31 mouse cellular contexts compared by ENCODE assay signal in the genomic region with DNA sequence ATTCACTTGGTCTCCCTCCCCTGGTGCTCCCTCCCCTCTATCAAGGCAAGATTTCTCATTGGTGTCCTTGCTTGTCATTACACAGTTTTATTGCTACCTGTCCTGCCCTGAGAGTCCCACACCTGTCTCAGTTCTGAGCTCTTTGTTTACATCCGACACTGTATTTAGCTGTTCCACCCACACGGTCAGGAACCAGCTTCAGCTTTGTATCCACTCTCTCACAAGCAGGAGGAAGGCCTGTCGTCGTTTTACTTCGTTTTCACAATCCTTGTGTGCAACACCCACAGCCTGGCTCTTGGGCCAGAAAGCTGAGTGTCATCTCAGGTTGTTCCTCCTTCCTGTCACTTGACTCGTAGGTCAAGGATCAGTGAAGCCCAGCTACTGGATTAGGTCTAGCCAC. TPM values are rescaled to one million over a fixed set of nuclear protein-coding genes. Genes with fewer than 3 reads are reported as not detected.
DNase-seq lines count a peak whose midpoint lies in the region; ATAC-seq and TF ChIP-seq lines count a peak whose summit lies in the region.
"Had no signal": no experiment of that assay in that cellular context is flagged by ENCODE, and none has a peak within 500 bp of the region (broad histone marks: within the 10 kb centered on the region; RNA-seq: fewer than 3 reads in every experiment).

No protein-coding gene starts in this region.

- no peaks in the 10 kb centered on the region for H3K27me3 ChIP-seq in liver, postnatal 0 days (ENCODE audit: insufficient read depth, low read length)
- no peaks in the 10 kb centered on the region for H3K27me3 ChIP-seq in liver, embryonic 12.5 days (replicated peaks)
- H3K27me3 ChIP-seq in midbrain, postnatal 0 days (ENCODE audit: insufficient read depth, low read length): no peaks in the 10 kb centered on the region
- H3K27me3 ChIP-seq: CH12.LX; embryonic facial prominence, embryonic 13.5 days; heart, embryonic 12.5 days; Patski had no signal

- H3K9me3 ChIP-seq in liver, postnatal 0 days (ENCODE audit: low read length): no peaks in the 10 kb centered on the region
- no peaks in the 10 kb centered on the region for H3K9me3 ChIP-seq in liver, embryonic 12.5 days (replicated peaks)
- H3K9me3 ChIP-seq in midbrain, postnatal 0 days (ENCODE audit: low read length): no peaks in the 10 kb centered on the region
- H3K9me3 ChIP-seq: embryonic facial prominence, embryonic 13.5 days; G1E; heart, embryonic 12.5 days; hindbrain, embryonic 10.5 days had no signal

- peaks cover 41% of the 10 kb centered on the region for H3K4me1 ChIP-seq in liver, postnatal 0 days (ENCODE audit: insufficient read depth)
- peaks cover 20% of the 10 kb centered on the region for H3K4me1 ChIP-seq in liver, embryonic 12.5 days
- H3K4me1 ChIP-seq in midbrain, postnatal 0 days (ENCODE audit: insufficient read depth, low read length): peaks cover 9% of the 10 kb centered on the region; the same call in 1 of the 2 replicates

- WGBS in liver, postnatal 0 days (ENCODE audit: insufficient replicate concordance): 43% methylated on average over 6 of the region's 6 CpGs
- 55% methylated on average over 6 of the region's 6 CpGs for WGBS in liver, embryonic 12.5 days (ENCODE audit: insufficient replicate concordance)
- WGBS in midbrain, postnatal 0 days: 84% methylated on average over 6 of the region's 6 CpGs

- no peaks in the 10 kb centered on the region for H3K36me3 ChIP-seq in liver, postnatal 0 days (replicated peaks; ENCODE audit: insufficient read depth, low read length)
- no peaks in the 10 kb centered on the region for H3K36me3 ChIP-seq in liver, embryonic 12.5 days
- H3K36me3 ChIP-seq in midbrain, postnatal 0 days (ENCODE audit: insufficient read depth, low read length): no peaks in the 10 kb centered on the region
- H3K36me3 ChIP-seq: embryonic facial prominence, embryonic 13.5 days; heart, embryonic 12.5 days; hindbrain, embryonic 10.5 days had no signal

- no peak for TF ChIP-seq CTCF in liver, postnatal 0 days (IDR thresholded peaks at IDR 0.05; ENCODE audit: low read depth)
- TF ChIP-seq CTCF in midbrain, postnatal 0 days (IDR thresholded peaks at IDR 0.05): no peak

- DNase-seq in liver, postnatal 0 days: peak; percentile 25
- DNase-seq in embryo, embryonic 10 days (ENCODE audit: low spot score): no peak
- DNase-seq in layer of hippocampus, adult 9-11 months: no peak
- no peak for DNase-seq in midbrain, postnatal 0 days (ENCODE audit: low spot score)
- DNase-seq: adrenal gland, adult 2 months; cerebellum, adult 2 months; cerebellum, postnatal 25 days; embryo, embryonic 11 days; gastrocnemius, postnatal 10 days; heart, adult 11 months; heart, postnatal 10 days; kidney, adult 18-20 months; retina, postnatal 1 day; thymus, adult 18-20 months had no signal

- H3K9ac ChIP-seq in liver, postnatal 0 days (replicated peaks): no peak overlapping the region
- H3K9ac ChIP-seq in liver, embryonic 12.5 days: no peak overlapping the region
- H3K9ac ChIP-seq in midbrain, postnatal 0 days (replicated peaks; ENCODE audit: low read length, poor library complexity, severe bottlenecking): no peak overlapping the region
- H3K9ac ChIP-seq: embryonic facial prominence, embryonic 13.5 days; heart, embryonic 12.5 days; liver, embryonic 14.5 days had no signal

- H3K4me3 ChIP-seq in liver, postnatal 0 days (ENCODE audit: low read depth, low read length): no peak overlapping the region
- no peak overlapping the region for H3K4me3 ChIP-seq in liver, embryonic 12.5 days
- H3K4me3 ChIP-seq in midbrain, postnatal 0 days (ENCODE audit: low read depth, low read length): no peak overlapping the region
- H3K4me3 ChIP-seq: embryonic facial prominence, embryonic 13.5 days; erythroblast, embryonic 14.5 days; heart, embryonic 12.5 days; hindbrain, embryonic 10.5 days had no signal

- no peak overlapping the region for H3K4me2 ChIP-seq in liver, postnatal 0 days (ENCODE audit: low read depth, low read length)
- H3K4me2 ChIP-seq in liver, embryonic 12.5 days: no peak overlapping the region
- H3K4me2 ChIP-seq in midbrain, postnatal 0 days (ENCODE audit: low read depth, low read length, poor library complexity, severe bottlenecking): no peak overlapping the region
- H3K4me2 ChIP-seq: embryonic facial prominence, embryonic 13.5 days; heart, embryonic 12.5 days; midbrain, embryonic 11.5 days had no signal

- ATAC-seq in liver, postnatal 0 days: no peak
- no peak for ATAC-seq in liver, embryonic 12.5 days
- ATAC-seq in CD4-positive, CD25-positive, alpha-beta regulatory T cell, adult 4 months: peak; percentile 26
- peak; percentile 49 for ATAC-seq in granulocyte monocyte progenitor cell, adult 5-6 weeks (replicated peaks; ENCODE audit: poor library complexity, severe bottlenecking)
- peak; percentile 90 for ATAC-seq in megakaryocyte, adult 5-6 weeks (ENCODE audit: poor library complexity, severe bottlenecking)
- ATAC-seq in midbrain, postnatal 0 days (ENCODE audit: low FRiP score): no peak
- ATAC-seq: forebrain, embryonic 14.5 days; hindbrain, postnatal 0 days; Patski had no signal

- H3K27ac ChIP-seq in liver, postnatal 0 days (ENCODE audit: low read depth): peak overlapping the region; percentile 52; the same call in 1 of the 2 replicates
- H3K27ac ChIP-seq in liver, embryonic 12.5 days: no peak overlapping the region
- H3K27ac ChIP-seq in midbrain, postnatal 0 days (ENCODE audit: low read depth, low read length): no peak overlapping the region
- H3K27ac ChIP-seq: embryonic facial prominence, embryonic 13.5 days; hindbrain, embryonic 10.5 days; kidney, postnatal 0 days; liver, embryonic 14.5 days; macrophage had no signal

- no peak for TF ChIP-seq EP300 in liver, postnatal 0 days (IDR thresholded peaks at IDR 0.05; ENCODE audit: low read depth)

RNA-seq across cellular contexts. Expression of gene Dip2b, which starts 45.4 kb away (rescaled TPM):
- polyA plus RNA-seq in liver, postnatal 0 days (2015; fragmentation: Nextera tagmentation; extraction: Ambion mirVana): 2.1 and 2.3 TPM in 2 replicates
- 4.9 and 5.1 TPM in 2 replicates for polyA plus RNA-seq in liver, embryonic 12.5 days (2016; fragmentation: Nextera tagmentation; extraction: Ambion mirVana)
- 10 to 100 TPM; 14.8 to 17.1 TPM for polyA plus RNA-seq in CD4-positive, CD25-positive, alpha-beta regulatory T cell, adult 4 months (2017; shearing (Covaris generic))
- 13.3 and 23.3 TPM in 2 replicates for total RNA-seq in granulocyte monocyte progenitor cell, adult 5-6 weeks (2014; fragmentation: Nextera tagmentation)
- 11.0 and 11.9 TPM in 2 replicates for total RNA-seq in granulocyte monocyte progenitor cell, adult 5-6 weeks (2017)
- 17.2 and 17.6 TPM in 2 replicates for total RNA-seq in megakaryocyte, adult 5-6 weeks (2015)
- 13.5 and 14.4 TPM in 2 replicates for total RNA-seq in megakaryocyte, adult 5-6 weeks (2017)
- 44.1 and 44.8 TPM in 2 replicates for total RNA-seq in midbrain, postnatal 0 days (2014; rRNA removed)
- 8.0 and 10.5 TPM in 2 replicates for polyA plus RNA-seq in midbrain, postnatal 0 days (2015; fragmentation: Nextera tagmentation; extraction: Ambion mirVana)

Comparison
In these comparisons a context has a peak if more than half of its experiments do, and no peak if none do; other contexts are left out.
1. ATAC-seq: peak in CD4-positive, CD25-positive, alpha-beta regulatory T cell, adult 4 months (single experiment), granulocyte monocyte progenitor cell, adult 5-6 weeks (single experiment) and megakaryocyte, adult 5-6 weeks (single experiment); none in liver, postnatal 0 days (single experiment), liver, embryonic 12.5 days (single experiment) and midbrain, postnatal 0 days (single experiment).